Mouse (Mus musculus): Measurements from ENCODE around the gene Caprin1.

Gene Caprin1

DNA sequence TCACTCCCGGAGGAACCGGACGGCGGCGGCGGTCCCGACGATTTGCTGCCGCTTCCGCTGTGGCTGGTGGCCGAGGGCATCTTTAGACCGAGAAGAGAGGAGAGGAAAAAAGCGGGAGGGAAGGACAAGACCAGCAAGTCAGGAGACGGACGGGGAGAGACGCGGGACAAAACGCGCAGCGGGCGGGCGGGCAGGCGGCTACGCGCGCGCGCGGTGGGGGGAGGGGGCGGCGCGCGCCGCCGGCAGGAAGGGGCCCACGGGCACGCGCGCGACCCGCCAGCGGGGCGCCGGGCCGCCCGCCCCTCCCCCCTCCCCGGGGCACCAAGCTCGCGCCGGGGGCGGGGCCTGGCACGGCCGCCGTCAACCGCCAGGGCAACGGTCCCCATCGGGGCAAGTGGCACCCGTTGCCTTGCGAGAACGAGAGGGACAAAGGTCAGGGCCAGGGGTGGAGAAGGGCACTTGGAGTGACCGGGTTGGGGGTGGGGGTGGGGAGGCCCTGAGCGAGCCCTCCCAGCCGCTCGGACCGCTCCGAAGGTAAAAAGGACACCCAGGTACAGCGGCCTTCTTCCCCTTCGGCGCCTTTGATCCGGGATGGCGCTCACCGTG, 485 bp downstream of the Caprin1 start:
- DNase-seq, result peak; percentile 95

DNA sequence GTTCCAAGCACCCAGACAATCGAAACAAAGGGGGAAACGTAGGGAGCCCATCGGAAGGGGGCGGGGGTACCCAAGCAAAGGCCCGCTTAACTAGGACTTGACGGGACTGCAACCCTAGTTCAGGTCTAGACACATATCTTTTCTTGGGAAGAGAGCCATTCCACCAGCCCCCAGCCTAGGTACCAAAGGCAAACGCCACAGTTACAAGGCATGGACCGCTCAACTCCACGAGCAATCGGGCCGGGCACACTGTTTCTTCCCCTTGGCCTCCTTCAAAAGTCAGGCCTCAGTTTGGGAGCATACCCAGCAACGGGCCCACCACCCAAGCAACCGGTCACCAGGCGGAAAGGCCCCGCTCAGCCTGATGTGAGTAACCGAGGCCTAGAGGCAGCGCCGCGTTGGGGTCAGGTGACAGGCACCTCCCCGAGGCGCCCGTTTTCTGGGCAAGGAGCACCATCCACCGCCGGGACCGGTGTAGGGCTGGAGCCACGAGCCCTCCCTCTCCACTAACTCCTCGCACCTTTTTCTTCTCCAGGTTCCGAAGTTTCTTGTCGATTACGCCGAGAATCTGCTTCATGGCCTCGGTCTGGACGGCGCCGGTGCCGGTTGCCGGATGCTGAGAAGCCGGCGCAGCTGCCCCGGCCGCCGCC, 1.1 kb downstream of the Caprin1 start:
- DNase-seq, result peak; percentile 73

DNA sequence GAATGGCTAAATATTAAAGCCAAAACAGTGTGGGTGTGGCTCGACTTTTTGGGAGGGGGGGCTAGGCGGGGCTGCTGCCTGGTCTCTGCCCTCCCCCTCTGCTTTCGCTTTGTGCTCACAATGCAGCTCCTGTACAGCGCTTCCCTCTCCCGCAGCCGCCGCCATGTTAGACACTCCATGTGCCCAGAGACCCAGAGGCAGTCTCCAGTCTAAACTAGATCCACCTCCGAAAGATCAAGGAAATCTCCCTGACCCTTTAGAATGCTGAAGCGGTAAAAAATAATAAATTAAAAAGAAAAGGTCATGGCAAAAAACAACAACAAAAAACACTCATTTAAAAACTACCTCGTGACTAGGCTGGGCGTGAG, 1.6 kb downstream of the Caprin1 start:
- peak; percentile 89 for DNase-seq

DNA sequence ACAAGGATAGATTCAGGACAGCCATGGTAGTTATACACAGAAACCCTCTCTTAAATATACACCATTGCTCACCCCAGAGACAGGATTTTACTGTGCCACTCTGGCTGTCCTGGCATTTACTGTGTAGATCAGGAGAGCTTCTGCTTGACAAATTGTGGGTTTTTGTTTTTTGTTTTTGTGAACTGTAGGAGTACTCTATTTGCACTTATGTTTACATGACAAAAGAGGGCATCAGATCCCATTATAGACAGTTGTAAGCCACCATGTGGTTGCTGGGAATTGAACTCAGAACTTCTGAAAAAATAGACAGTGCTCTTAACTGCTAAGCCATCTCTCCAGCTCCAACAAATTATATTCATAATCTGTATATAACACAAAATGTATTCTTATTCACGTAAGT, 5.4 kb downstream of the Caprin1 start:
- no peak for DNase-seq

DNA sequence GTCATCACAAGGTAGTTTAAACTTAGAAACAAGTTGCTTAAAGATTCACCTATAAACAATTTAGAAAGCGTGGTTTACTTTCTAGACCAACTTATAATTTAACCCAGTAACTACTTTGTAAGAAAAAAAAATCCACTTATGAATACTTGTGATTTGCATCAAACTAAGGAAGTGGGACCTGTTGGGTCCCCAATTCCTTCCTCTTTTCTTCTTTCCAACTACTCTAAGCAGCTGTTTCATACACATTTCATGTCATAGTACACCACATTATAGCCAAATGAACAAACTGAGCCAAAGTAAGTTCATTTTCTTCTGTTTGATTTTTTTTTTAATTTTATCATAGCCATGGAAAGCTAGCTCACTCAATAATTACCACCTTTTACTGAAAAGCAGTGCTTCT, 11.7 kb downstream of the Caprin1 start:
- DNase-seq, result no peak

DNA sequence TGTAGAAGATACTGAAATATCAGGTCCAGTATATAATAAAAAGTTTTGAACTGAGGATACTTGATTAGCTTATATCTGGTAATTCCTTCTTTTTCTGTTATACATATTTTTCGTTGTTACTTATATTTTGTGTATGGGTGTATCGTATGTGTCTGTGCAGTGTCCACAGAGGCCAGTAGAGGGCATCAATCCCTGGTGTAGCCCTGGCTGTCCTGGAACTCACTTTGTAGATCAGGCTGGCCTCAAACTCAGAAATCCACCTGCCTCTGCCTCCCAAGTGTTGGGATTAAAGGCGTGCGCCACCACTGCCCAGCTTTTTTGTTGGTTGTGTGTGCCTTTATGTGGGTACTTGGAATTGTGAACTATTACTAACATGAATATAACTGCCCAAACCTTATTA, 12.8 kb downstream of the Caprin1 start:
- no peak for DNase-seq

DNA sequence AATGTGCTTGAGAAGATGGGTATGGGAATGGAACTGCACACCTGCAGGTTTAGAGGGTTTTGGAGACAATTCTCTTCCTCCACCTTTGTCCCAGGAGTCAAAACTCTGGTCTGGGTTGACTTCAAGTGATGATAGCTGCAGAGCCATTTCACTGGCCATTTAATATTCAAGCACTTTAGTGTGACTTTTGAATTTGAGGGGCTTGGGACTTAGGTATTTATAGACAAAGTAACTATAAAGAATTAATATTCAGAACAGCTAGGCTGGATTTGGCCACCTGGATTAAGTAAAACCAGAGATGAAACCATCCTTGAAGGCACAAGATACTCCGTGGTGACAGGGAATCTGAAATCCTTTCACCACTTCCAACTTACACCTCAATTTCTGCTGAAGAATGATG, 35.0 kb downstream of the Caprin1 start:
- DNase-seq, result no peak

DNA sequence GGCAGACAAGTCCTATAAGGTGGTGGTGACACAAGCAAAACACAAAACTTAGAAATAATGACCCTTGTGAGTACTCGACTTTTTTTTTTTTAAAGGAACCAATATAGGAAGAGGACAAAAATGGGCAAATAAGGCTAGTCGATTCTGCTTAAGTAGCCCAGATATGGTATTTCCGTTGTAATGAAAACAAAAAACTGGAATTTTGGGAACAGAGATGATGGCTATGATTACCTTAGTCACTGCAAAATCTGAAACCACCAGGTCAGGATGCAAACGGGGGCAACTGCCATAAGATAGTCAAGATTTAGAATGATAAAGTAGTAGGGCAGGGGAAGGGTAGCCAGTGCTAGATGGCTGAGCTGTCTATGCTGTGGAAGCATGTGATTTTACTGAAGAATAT, 35.5 kb downstream of the Caprin1 start:
- no peak for DNase-seq

DNA sequence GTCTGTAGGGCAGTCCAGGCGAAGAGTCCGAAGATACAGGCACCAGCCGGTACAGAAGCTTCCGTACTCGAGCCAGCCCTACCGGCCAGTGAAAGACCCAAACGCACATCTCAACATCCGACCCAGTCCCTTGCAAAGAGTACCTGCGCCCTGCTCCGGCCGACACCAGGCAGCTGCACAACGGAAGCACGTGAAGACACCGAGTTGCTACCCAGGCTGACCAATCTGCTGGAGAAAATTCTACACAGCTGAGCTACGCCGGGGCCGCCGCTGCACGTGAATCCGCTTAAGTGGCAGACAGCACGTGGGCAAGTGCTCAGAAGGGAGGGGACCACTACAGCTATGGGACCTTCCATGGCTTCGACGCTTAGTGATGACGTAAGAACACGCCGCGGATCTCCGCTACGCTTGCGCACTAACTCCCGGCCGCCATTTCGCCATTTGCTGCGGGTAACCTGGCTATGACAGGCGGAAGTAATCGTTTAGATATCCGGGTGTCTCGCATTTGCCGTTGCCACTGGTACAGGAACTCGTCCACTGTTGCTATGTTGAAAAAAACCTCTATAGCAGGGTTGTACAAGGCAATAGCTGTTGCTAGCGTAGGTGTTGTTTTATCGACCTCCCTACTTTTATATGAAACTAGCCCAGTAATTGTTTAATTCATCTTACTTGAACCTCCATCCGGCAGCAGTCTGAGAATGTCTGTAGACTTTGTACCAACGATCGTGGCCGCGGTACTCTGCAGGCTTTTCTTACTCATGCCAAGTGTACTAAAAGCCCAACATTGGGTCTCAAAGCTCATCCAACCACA, 36.3 kb downstream of the Caprin1 start, which contains the start of gene Nat10:
TSS of gene Nat10 (minus strand) at position 365 of the 811 bp plus-strand sequence.
- DNase-seq, result peak; percentile 98

DNA sequence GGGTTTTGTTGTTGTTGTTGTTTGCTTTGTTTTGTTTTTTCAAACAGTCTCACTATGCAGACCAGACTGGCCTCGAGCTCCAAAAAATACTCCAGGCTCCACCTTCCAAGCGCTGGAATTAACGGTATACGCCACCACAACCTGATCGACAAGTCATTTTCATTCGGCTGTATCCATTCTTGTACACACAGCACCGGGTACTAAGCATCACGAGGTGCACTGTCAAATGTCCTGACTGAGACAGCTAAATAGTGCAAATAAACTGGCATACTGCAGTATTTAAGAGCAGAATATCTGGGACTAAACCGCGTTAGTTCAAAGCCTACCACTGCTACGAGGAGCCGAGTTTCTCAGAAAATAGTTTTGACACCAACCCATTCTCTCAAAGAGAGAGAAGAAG, 37.0 kb downstream of the Caprin1 start:
- peak; percentile 15 for DNase-seq

DNA sequence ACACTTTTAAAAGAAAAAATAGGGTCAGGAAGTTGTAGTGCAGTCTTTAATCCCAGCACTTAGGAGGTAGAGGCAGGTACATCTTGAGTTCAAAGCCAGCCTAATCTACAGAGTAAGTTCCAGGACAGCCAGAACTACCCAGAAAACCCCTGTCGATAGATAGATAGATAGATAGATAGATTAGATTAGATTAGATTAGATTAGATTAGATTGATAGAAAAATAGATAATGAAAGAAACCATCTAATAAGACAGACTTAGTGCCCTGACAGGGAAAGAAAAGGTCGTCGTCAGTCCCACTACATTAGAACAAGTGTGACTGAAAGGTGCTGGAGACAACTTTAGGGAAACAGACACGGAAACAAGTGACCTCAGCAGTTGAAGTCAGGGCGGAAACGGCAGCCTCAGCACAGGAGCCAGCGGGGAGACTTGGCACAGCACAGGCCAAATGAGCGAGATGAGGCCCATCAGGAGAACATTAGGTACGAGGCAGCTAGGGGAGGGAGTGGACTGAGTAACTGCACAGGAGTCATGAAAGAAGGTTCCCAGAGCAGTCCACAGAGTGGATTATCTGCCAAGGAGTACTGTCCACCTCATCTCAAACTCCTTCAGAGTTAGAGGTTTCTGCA, 41.9 kb downstream of the Caprin1 start:
- no peak for DNase-seq

DNA sequence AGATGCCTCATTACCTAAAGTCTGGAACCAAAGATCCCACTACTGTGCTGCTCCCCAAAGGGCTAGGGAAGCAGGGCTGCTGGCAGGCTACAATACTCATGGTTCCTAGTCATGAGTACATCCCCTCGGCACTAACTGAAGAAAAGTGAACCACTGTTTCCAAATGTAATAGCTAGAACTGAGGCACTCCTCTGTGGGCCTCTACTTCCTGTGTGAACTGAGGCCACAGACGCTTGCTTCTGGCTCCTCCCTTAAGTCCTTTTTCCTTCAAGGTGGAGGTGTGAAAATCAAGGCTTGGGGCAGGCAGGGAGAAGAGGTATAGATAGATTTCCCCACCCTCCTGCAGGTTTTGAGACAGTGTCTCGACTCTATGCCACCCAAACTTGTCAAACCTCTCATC, 42.8 kb downstream of the Caprin1 start:
- DNase-seq, result no peak

DNA sequence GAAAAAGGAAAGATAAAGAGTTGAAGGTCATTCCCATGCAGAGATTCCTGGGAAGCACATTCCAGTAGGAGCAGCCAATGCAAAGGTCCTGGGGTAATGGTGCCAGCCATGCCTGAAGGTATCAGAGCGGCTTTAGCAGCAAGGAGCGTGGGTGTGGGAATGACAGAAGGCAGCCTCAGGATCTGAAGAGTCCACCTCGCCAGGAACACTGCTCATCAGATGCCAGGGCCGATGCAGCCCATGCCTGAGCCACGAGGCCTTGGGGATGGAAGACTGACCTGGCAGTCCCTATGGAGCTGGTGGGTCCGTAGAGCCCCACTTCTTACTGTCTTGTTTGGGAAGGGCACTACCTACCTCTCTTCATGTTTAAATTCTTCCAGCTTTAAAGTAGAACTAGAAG, 45.7 kb downstream of the Caprin1 start:
- DNase-seq, result no peak

DNA sequence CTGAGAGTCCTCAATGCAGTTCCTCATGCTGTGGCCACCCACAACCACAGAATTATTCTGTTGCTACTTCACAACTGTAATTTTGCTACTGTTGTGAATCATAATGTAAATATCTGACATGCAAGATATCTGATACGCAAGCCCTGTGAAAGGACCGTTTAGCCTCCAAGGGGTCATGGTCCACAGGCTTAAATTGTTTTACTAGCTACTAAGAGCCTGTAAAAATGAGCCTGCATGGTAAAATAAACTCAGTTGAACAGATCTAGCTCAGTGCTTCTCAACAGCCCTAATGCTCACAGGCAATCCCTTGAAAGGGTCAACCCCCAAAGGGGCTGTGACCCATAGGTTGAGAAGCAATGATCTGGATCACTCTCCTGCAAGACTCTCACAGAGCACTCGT, 48.4 kb downstream of the Caprin1 start:
- no peak for DNase-seq

DNA sequence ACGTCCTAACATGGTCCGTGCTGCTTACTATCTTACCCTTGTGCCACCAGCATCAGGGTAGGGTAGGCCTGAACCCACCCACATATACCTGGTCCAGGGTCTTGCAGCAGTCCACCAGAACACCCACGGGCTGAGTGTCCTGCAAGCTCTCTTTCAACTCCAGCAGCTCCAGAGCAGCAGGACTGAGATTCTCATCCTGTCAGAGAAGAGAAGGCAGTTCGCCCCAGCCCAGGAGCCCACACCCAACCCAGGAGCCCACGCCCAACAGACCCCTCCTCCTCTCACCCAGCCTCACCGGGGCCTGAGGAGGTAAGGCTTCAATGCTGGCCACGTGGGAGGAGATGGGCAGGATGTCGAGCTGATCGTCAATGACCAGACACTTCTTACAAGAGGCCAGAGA, 49.6 kb downstream of the Caprin1 start:
- DNase-seq, result no peak

DNA sequence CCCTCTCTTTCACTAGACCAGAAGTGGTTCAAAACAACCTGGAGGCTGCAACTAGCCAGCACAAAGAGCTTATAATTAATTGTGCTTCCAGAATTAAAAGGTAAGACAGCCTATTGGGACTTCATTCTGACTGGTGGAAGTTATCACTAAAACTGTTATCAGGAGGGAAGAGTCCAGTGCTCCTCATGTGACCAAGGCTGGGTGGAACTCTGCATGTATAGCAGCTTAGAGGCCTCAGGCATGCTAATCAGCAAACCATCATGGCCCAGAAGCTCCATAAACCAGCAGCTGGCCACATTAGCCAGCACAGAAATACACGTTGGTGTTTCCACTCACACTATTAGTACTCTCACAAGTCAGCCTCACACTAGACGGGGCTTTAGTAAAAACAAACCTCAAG, 50.7 kb downstream of the Caprin1 start:
- no peak for DNase-seq

DNA sequence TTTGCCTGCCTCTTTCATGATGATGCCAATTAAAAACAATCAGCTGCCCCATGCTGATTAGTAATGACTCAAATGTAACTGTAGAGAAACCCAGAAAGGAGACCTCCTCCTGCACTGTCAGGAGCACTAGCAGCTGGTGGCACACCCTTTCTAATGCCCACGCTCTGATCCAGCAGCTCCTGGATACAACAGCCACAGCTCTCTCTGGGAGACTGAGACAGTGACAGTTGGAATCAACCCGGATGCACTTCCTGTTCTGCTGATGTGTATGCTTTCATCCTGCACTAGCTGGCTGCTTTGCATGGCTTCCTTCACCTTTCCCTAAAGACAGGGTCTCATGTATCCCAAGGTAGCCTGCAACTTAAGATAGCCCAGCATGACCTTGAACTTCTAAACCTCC, 51.4 kb downstream of the Caprin1 start:
- DNase-seq, result no peak

DNA sequence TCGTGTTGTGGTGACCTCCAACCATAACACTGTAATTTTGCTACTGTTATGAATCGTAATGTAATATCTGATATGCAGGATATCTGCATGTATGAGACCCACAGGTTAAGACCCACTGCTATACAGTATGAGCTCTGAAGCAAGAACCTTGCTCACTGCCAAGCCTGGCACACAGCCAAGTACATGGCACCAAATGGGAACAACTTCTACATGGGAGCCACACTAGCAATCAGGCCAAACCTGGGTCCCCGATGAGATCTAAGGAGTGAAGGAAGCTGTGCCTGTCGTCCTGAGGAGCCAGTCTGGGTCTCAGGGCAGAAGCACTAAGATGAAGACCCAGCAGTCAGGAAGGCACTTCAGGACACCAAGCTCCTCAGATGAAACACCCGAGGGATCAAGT, 52.0 kb downstream of the Caprin1 start:
- DNase-seq, result no peak

DNA sequence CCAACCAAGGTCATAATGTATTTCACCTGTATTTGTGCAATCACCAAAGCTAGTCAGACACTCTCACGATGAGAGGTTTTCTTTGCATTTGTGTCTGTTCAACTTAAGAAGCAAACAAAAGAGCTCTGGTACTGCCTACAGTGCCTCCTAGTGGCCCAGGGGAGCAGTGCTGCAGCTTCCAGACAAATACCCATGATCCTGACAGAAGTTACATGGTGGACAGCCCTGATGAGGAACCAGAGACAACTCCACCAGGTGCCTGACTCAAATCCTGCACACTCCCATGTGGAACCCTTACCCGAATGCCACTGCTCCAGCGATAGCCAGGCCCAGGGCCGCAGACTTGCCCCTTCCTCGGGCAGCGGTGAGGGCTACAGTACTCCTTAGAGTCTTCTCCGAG, 53.5 kb downstream of the Caprin1 start:
- DNase-seq, result peak; percentile 67

DNA sequence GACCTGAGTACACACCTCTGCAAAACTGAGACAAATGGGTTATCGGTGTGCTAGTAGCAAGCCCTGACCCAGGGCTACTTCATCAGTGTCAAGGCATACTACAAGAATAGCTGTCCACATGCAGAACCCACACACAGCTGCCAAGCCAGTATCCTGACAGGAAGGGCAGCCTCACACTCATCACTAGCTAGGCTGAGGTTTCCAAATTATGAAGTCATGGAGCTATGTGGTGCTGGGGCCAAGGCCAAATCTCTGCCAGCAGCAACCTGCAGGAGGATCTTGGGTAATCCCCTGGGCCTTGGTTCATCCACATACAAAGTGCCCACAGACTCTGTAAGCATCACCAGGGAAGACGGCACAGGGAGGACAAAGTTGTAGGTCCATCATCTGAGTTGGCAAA, 53.9 kb downstream of the Caprin1 start:
- DNase-seq, result no peak

DNA sequence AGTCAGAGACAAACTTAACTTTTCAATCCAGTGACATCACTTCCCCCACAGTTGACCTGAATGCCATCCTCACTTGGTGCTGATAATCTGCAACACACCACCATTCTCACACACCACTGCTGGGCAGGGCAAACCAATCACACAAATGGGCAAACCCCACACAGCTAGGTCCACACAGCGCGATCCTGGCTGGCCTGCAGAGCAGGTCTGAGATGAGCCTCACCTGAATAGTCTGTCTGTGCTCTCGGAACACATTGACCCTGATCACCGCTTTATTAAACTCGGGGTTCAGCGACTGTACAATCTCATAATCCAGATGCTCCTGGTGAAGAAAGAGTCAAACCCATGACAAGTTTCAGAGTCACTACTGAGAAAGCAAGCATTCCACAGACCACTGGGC, 54.6 kb downstream of the Caprin1 start:
- DNase-seq, result no peak

DNA sequence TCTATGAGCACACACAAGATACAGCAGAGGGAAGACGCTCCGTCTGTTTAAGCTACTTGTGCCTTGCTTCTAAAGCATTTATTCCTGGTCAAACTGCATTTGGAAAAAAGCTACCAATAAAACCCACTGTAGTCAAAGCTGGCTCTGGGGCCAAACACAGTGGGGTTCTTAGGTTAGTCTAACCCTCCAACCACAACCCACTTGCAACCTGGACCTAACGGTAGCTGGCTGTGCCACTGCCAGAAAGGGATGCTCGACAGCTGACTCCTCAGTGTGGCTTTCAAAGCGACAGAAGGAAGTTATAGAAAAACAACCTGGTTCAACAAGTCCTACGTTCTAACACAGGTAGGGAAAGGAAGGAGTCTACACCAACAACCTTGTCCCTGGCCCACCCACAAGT, 66.0 kb downstream of the Caprin1 start:
- DNase-seq, result no peak

DNA sequence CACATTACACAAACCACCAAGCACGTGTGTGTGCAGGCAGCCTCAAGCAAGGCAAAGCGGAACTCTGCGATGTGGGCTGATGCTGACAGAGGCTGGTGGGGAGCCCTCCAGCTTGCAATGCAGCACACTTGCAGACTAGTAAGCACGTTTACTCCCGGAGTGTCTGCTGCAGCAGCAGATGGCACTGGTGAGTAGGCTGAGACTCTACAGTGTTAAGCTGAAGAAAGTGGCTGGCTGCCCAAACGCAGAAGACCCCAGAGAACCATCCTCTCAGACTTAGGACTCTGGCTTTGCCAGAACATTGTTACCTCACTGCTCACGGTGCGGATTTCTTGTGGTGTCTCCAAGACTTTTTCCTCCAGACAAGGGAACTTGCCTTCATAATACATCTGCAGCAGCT, 66.5 kb downstream of the Caprin1 start:
- DNase-seq, result no peak

DNA sequence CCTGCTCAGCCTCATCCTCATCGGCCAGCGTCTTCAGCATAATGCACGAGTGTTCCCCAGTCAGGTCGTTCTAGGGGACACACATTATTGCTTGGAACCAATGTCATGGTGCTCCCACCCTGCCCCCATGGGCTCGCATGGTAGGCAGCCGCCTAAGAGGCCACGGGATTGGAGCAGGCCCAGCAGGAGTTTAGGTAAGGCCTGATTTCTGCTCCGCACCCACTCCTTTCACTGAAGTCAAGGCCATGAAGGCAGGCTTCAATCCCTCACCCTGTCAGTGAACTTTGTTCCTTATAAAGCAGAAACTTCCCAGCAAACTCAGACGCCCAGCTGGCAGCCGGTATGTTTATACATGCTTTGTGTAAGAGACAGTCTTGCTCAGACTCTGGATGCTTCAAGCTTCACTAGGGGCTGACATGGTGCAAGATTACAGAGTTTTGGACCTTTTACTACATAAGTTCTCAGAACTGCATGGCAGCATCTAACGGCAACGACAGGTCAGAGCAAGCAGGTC, 69.4 kb downstream of the Caprin1 start:
- no peak for DNase-seq
